Comparison of ENCODE assay signal across 16 mouse cellular contexts in genomic region chr9:87733732-87734131, GRCm38 (mm10). TPM values are rescaled to one million over a fixed set of nuclear protein-coding genes. Genes with fewer than 3 reads are reported as not detected.
DNase-seq lines count a peak whose midpoint lies in the region; ATAC-seq lines count a peak whose summit lies in the region.
"Had no signal": no experiment of that assay in that cellular context is flagged by ENCODE, and none has a peak within 500 bp of the region (broad histone marks: within the 10 kb centered on the region; RNA-seq: fewer than 3 reads in every experiment).

No protein-coding gene starts in this region.

- no peaks in the 10 kb centered on the region for H3K9me3 ChIP-seq in heart, embryonic 12.5 days (replicated peaks)
- H3K9me3 ChIP-seq in midbrain, embryonic 10.5 days (replicated peaks) = no peaks in the 10 kb centered on the region
- H3K9me3 ChIP-seq in midbrain, embryonic 15.5 days = no peaks in the 10 kb centered on the region
- no peaks in the 10 kb centered on the region for H3K9me3 ChIP-seq in embryonic facial prominence, embryonic 13.5 days

- H3K4me1 ChIP-seq in heart, embryonic 12.5 days (replicated peaks) = peaks cover 14% of the 10 kb centered on the region; the same call in 1 of the 2 replicates
- peaks cover 30% of the 10 kb centered on the region for H3K4me1 ChIP-seq in midbrain, embryonic 10.5 days
- H3K4me1 ChIP-seq in midbrain, embryonic 15.5 days = peaks cover 23% of the 10 kb centered on the region
- H3K4me1 ChIP-seq in embryonic facial prominence, embryonic 13.5 days = peaks cover 25% of the 10 kb centered on the region

- H3K4me2 ChIP-seq in heart, embryonic 12.5 days = peak overlapping the region; percentile 57
- no peak overlapping the region for H3K4me2 ChIP-seq in midbrain, embryonic 15.5 days
- peak overlapping the region; percentile 42; the same call in 1 of the 2 replicates for H3K4me2 ChIP-seq in embryonic facial prominence, embryonic 13.5 days

- peaks cover 47% of the 10 kb centered on the region for H3K27me3 ChIP-seq in heart, embryonic 12.5 days (replicated peaks)
- H3K27me3 ChIP-seq in midbrain, embryonic 10.5 days (ENCODE audit: low read depth, poor library complexity, severe bottlenecking) = peaks cover 100% of the 10 kb centered on the region
- H3K27me3 ChIP-seq in midbrain, embryonic 15.5 days (replicated peaks) = peaks cover 65% of the 10 kb centered on the region
- H3K27me3 ChIP-seq in embryonic facial prominence, embryonic 13.5 days = peaks cover 93% of the 10 kb centered on the region

- H3K36me3 ChIP-seq in heart, embryonic 12.5 days = no peaks in the 10 kb centered on the region
- no peaks in the 10 kb centered on the region for H3K36me3 ChIP-seq in midbrain, embryonic 10.5 days
- no peaks in the 10 kb centered on the region for H3K36me3 ChIP-seq in midbrain, embryonic 15.5 days (replicated peaks)
- H3K36me3 ChIP-seq in embryonic facial prominence, embryonic 13.5 days = no peaks in the 10 kb centered on the region

- H3K4me3 ChIP-seq in heart, embryonic 12.5 days = peak overlapping the region; percentile 23; the same call in 1 of the 2 replicates
- no peak overlapping the region for H3K4me3 ChIP-seq in midbrain, embryonic 10.5 days
- no peak overlapping the region for H3K4me3 ChIP-seq in midbrain, embryonic 15.5 days
- H3K4me3 ChIP-seq in embryonic facial prominence, embryonic 13.5 days = peak overlapping the region; percentile 14; the same call in 1 of the 2 replicates

- H3K27ac ChIP-seq in heart, embryonic 12.5 days (ENCODE audit: poor library complexity, severe bottlenecking) = no peak overlapping the region
- no peak overlapping the region for H3K27ac ChIP-seq in midbrain, embryonic 10.5 days (replicated peaks)
- H3K27ac ChIP-seq in midbrain, embryonic 15.5 days = no peak overlapping the region
- H3K27ac ChIP-seq in embryonic facial prominence, embryonic 13.5 days = 0 out of 2 replicates have a peak overlapping the region, but pooled peaks have one; percentile 16

- DNase-seq in heart, postnatal 10 days = no peak
- DNase-seq in midbrain, embryonic 10.5 days (ENCODE audit: low spot score) = peak; percentile 39
- DNase-seq in retina, embryonic 14.5 days (ENCODE audit: low spot score) = peak; percentile 9
- DNase-seq in layer of hippocampus, adult 8-10 months (ENCODE audit: low spot score in 2 of 2) = no peak
- no peak for DNase-seq in Muller cell, postnatal 12 days (ENCODE audit: inconsistent ontology term)
- DNase-seq: B cell, adult 2 months; cerebellum, adult 11 months; kidney, postnatal 36 days; layer of hippocampus, postnatal 36 days; liver; lung, adult 2 months; right cerebral cortex, postnatal 14 days had no signal

- intact Hi-C loops in heart, postnatal 10 days (cut with DNase I) = loop anchor here (5.0 kb wide), 3 partner anchors 316 to 489 kb away; no protein-coding TSS in a partner anchor

- H3K9ac ChIP-seq in heart, embryonic 12.5 days = no peak overlapping the region
- H3K9ac ChIP-seq in midbrain, embryonic 15.5 days = no peak overlapping the region
- no peak overlapping the region for H3K9ac ChIP-seq in embryonic facial prominence, embryonic 13.5 days

- 5% methylated on average over 11 of the region's 11 CpGs for WGBS in heart, embryonic 12.5 days
- WGBS in midbrain, embryonic 10.5 days = 2% methylated on average over 11 of the region's 11 CpGs
- WGBS in midbrain, embryonic 15.5 days = 4% methylated on average over 11 of the region's 11 CpGs
- 6% methylated on average over 11 of the region's 11 CpGs for WGBS in embryonic facial prominence, embryonic 13.5 days

- no peak for ATAC-seq in heart, embryonic 12.5 days (ENCODE audit: insufficient number of reproducible peaks, low FRiP score)
- no peak for ATAC-seq in midbrain, embryonic 15.5 days (replicated peaks)
- no peak for ATAC-seq in embryonic facial prominence, embryonic 13.5 days (ENCODE audit: insufficient number of reproducible peaks, insufficient read depth, low FRiP score, low TSS enrichment, low read depth)
- ATAC-seq: intestine, embryonic 16.5 days had no signal

RNA-seq across cellular contexts. Expression of gene Tbx18, which starts 2.7 kb away (rescaled TPM):
- 18.9 and 20.7 TPM in 2 replicates for polyA plus RNA-seq in heart, embryonic 12.5 days (2016; fragmentation: Nextera tagmentation; extraction: Ambion mirVana)
- total RNA-seq in heart, postnatal 10 days (2021) = 1 to 10 TPM; 7.8 to 9.4 TPM
- 3.9 and 4.2 TPM in 2 replicates for polyA plus RNA-seq in midbrain, embryonic 10.5 days (2016; fragmentation: Nextera tagmentation; extraction: Ambion mirVana)
- 2.3 and 3.4 TPM in 2 replicates for polyA plus RNA-seq in midbrain, embryonic 15.5 days (2015; fragmentation: Nextera tagmentation; extraction: Ambion mirVana)
- polyA plus RNA-seq in embryonic facial prominence, embryonic 13.5 days (2015; fragmentation: Nextera tagmentation; extraction: Ambion mirVana) = 8.4 and 10.9 TPM in 2 replicates
- total RNA-seq in layer of hippocampus, adult 8-10 months (2022) = 1 to 10 TPM; 1.3 to 1.8 (median 1.4) TPM

Comparison
In these comparisons a context has a peak if more than half of its experiments do, and no peak if none do; other contexts are left out.
1. H3K4me3 ChIP-seq: peak in heart, embryonic 12.5 days (single experiment) and embryonic facial prominence, embryonic 13.5 days (single experiment); none in midbrain, embryonic 10.5 days (single experiment) and midbrain, embryonic 15.5 days (single experiment).
2. DNase-seq: peak in midbrain, embryonic 10.5 days (single experiment) and retina, embryonic 14.5 days (single experiment); none in heart, postnatal 10 days (0 of 2), layer of hippocampus, adult 8-10 months (0 of 2) and Muller cell, postnatal 12 days (single experiment).